Mouse (Mus musculus): Measurements from ENCODE around the gene Tlx2. TPM values are rescaled to one million over a fixed set of nuclear protein-coding genes. Genes with fewer than 3 reads are reported as not detected.

The Tlx2 gene
- total and polyA plus RNA-seq, 3 experiments: not detected

GRCm38 (mm10) chr6:83058725-83059124 is 11.4 kb downstream of the Tlx2 start:
- H3K36me3 ChIP-seq (replicated peaks in 1 of 2; ENCODE audit: control insufficient read depth in 1 of 2, insufficient read depth in 1 of 2, low read length in 1 of 2): peaks cover 20 to 68% of the 10 kb centered on the region in 2 experiments
- no peak overlapping the region for H3K9ac ChIP-seq (ENCODE audit: insufficient read depth, low read depth)

GRCm38 (mm10) chr6:83057790-83058189 is 12.3 kb downstream of the Tlx2 start, which contains the start of gene Dqx1:
Dqx1 (plus strand) TSS chr6:83057844.
- H3K36me3 ChIP-seq (replicated peaks in 1 of 2; ENCODE audit: control insufficient read depth in 1 of 2, insufficient read depth in 1 of 2, low read length in 1 of 2): peaks cover 20 to 61% of the 10 kb centered on the region in 2 experiments
- no peak within 1 kb of the TSS for H3K9ac ChIP-seq (ENCODE audit: insufficient read depth, low read depth)
- TF ChIP-seq HCFC1 (IDR thresholded peaks at IDR 0.05; ENCODE audit: low read depth, low read length) (peak; percentile 77), RCOR1 (conservative IDR thresholded peaks at IDR 0.05; ENCODE audit: low read depth, low read length) (no peak)
- no peak within 1 kb of the TSS for H3K4me2 ChIP-seq (ENCODE audit: insufficient read depth, low read depth, poor library complexity, severe bottlenecking)
- DNase-seq (ENCODE audit: extremely low read depth): no peak
- H3K27me3 ChIP-seq (replicated peaks): no peaks in the 10 kb centered on the region
- dilution Hi-C loops (cut with MboI; ENCODE audit: extremely low pct_ligation_motif_present, extremely low pct_unique_long_range_greater_than_20kb, low sequenced_read_pairs) (no loop called here), in situ Hi-C loops (cut with MboI; ENCODE audit: low pct_ligation_motif_present, low pct_unique_long_range_greater_than_20kb, low sequenced_read_pairs) (no loop called here)
- H3K79me2 ChIP-seq (replicated peaks; ENCODE audit: control insufficient read depth, extremely low read depth, insufficient read depth, poor library complexity, severe bottlenecking): peaks cover 32% of the 10 kb centered on the region
- no peaks in the 10 kb centered on the region for H3K9me3 ChIP-seq (replicated peaks; ENCODE audit: low read length)
- H3K4me1 ChIP-seq (ENCODE audit: control insufficient read depth in 1 of 2, insufficient read depth in 2 of 2): peaks cover 8 to 17% of the 10 kb centered on the region in 2 experiments
- no peak within 1 kb of the TSS for H3K4me3 ChIP-seq (replicated peaks in 1 of 3; ENCODE audit: low read depth in 2 of 3, low read length in 2 of 3, poor library complexity in 1 of 3)
- no peak within 1 kb of the TSS for H3K27ac ChIP-seq (ENCODE audit: insufficient read depth, low read depth)

More at GRCm38 (mm10) chr6:83058725-83059124, 11.4 kb downstream of the Tlx2 start:
- DNase-seq (ENCODE audit: extremely low read depth): no peak
- Histone ChIP-seq H3K4me1 (ENCODE audit: control insufficient read depth in 1 of 2, insufficient read depth in 2 of 2) (peaks cover 8 to 17% of the 10 kb centered on the region in 2 experiments), H3K4me2 (ENCODE audit: insufficient read depth, low read depth, poor library complexity, severe bottlenecking) (no peak overlapping the region), H3K27ac (ENCODE audit: insufficient read depth, low read depth) (no peak overlapping the region), H3K9me3 (replicated peaks; ENCODE audit: low read length) (no peaks in the 10 kb centered on the region), H3K79me2 (replicated peaks; ENCODE audit: control insufficient read depth, extremely low read depth, insufficient read depth, poor library complexity, severe bottlenecking) (peaks cover 23% of the 10 kb centered on the region), H3K4me3 (replicated peaks in 1 of 3; ENCODE audit: low read depth in 2 of 3, low read length in 2 of 3, poor library complexity in 1 of 3) (no peak overlapping the region), H3K27me3 (replicated peaks) (no peaks in the 10 kb centered on the region)
- dilution Hi-C loops (cut with MboI; ENCODE audit: extremely low pct_ligation_motif_present, extremely low pct_unique_long_range_greater_than_20kb, low sequenced_read_pairs) (no loop called here), in situ Hi-C loops (cut with MboI; ENCODE audit: low pct_ligation_motif_present, low pct_unique_long_range_greater_than_20kb, low sequenced_read_pairs) (no loop called here)
- TF ChIP-seq POLR2AphosphoS2 (IDR thresholded peaks at IDR 0.05; ENCODE audit: low read depth, low read length): peak; percentile 55
- peak; percentile 0; the same call in 1 of the 2 replicates for TF ChIP-seq POLR2A (IDR thresholded peaks at IDR 0.05; ENCODE audit: low read depth, low read length)
- TF ChIP-seq HCFC1 (IDR thresholded peaks at IDR 0.05; ENCODE audit: low read depth, low read length): no peak
- TF ChIP-seq JUN (IDR thresholded peaks at IDR 0.05; ENCODE audit: insufficient read depth, low read depth, low read length): no peak

GRCm38 (mm10) chr6:83054871-83055431 is 15.1 kb downstream of the Tlx2 start, which contains the start of gene Htra2:
Htra2 (minus strand) TSS chr6:83055273.
- in situ Hi-C loops (cut with MboI; ENCODE audit: low pct_ligation_motif_present, low pct_unique_long_range_greater_than_20kb, low sequenced_read_pairs): no loop called here
- no peak for DNase-seq (ENCODE audit: extremely low read depth)
- H3K4me2 ChIP-seq (ENCODE audit: insufficient read depth, low read depth, poor library complexity, severe bottlenecking): peak within 1 kb of the TSS; percentile 93
- H3K4me1 ChIP-seq (ENCODE audit: control insufficient read depth in 1 of 2, insufficient read depth in 2 of 2): peaks cover 8 to 43% of the 10 kb centered on the region in 2 experiments
- H3K27me3 ChIP-seq (replicated peaks): no peaks in the 10 kb centered on the region
- peaks cover 36 to 69% of the 10 kb centered on the region in 2 experiments for H3K36me3 ChIP-seq (replicated peaks in 1 of 2; ENCODE audit: control insufficient read depth in 1 of 2, insufficient read depth in 1 of 2, low read length in 1 of 2)
- TF ChIP-seq IRF4 (IDR thresholded peaks at IDR 0.05; ENCODE audit: low read depth, low read length) (peak; percentile 35; the same call in 1 of the 2 replicates), CHD2 (IDR thresholded peaks at IDR 0.05; ENCODE audit: low read length) (no peak), MYC (IDR thresholded peaks at IDR 0.05; ENCODE audit: low read depth, low read length) (no peak; the same call in 1 of the 2 replicates), USF2 (conservative IDR thresholded peaks at IDR 0.05; ENCODE audit: low read depth, low read length) (no peak), JUN (IDR thresholded peaks at IDR 0.05; ENCODE audit: insufficient read depth, low read depth, low read length) (no peak), JUND (conservative IDR thresholded peaks at IDR 0.05; ENCODE audit: low read depth, low read length) (no peak), RAD21 (IDR thresholded peaks at IDR 0.05; ENCODE audit: low read depth, low read length) (peak; percentile 41), CHD1 (IDR thresholded peaks at IDR 0.05; ENCODE audit: low read depth, low read length) (no peak), CTCF (conservative IDR thresholded peaks at IDR 0.05 in 1 of 2, IDR thresholded peaks at IDR 0.05 in 1 of 2; ENCODE audit: low read depth in 2 of 2, low read length in 2 of 2) (peak in 1 of 2 experiments; percentile 63; a peak in 2 of 4 replicates), MAX (IDR thresholded peaks at IDR 0.05; ENCODE audit: low read length) (peak; percentile 75), BHLHE40 (IDR thresholded peaks at IDR 0.05; ENCODE audit: low read depth, low read length) (0 out of 2 replicates have a peak, but pooled peaks have one; percentile 12), ETS1 (conservative IDR thresholded peaks at IDR 0.05; ENCODE audit: low read depth, low read length) (no peak), GABPA (IDR thresholded peaks at IDR 0.05; ENCODE audit: insufficient replicate concordance, low read depth, low read length) (no peak), SMC3 (IDR thresholded peaks at IDR 0.05; ENCODE audit: low read depth, low read length) (peak; percentile 72), RCOR1 (conservative IDR thresholded peaks at IDR 0.05; ENCODE audit: low read depth, low read length) (no peak), SIN3A (IDR thresholded peaks at IDR 0.05; ENCODE audit: low read length) (peak; percentile 2; the same call in 1 of the 2 replicates), UBTF (IDR thresholded peaks at IDR 0.05; ENCODE audit: low read depth, low read length) (0 out of 2 replicates have a peak, but pooled peaks have one; percentile 13), POLR2AphosphoS2 (IDR thresholded peaks at IDR 0.05; ENCODE audit: low read depth, low read length) (no peak)
- dilution Hi-C loops (cut with MboI; ENCODE audit: extremely low pct_ligation_motif_present, extremely low pct_unique_long_range_greater_than_20kb, low sequenced_read_pairs): no loop called here
- peak within 1 kb of the TSS; percentile 88 to 98 (median 96) for H3K4me3 ChIP-seq (replicated peaks in 1 of 3; ENCODE audit: low read depth in 2 of 3, low read length in 2 of 3, poor library complexity in 1 of 3)
- peak within 1 kb of the TSS; percentile 73 for H3K27ac ChIP-seq (ENCODE audit: insufficient read depth, low read depth)
- no peaks in the 10 kb centered on the region for H3K9me3 ChIP-seq (replicated peaks; ENCODE audit: low read length)
- H3K9ac ChIP-seq (ENCODE audit: insufficient read depth, low read depth): peak within 1 kb of the TSS; percentile 93
- H3K79me2 ChIP-seq (replicated peaks; ENCODE audit: control insufficient read depth, extremely low read depth, insufficient read depth, poor library complexity, severe bottlenecking): peaks cover 38% of the 10 kb centered on the region

Measured in CH12.LX (cell line).